Mouse (Mus musculus): Measurements from ENCODE around the gene Enam. TPM values are rescaled to one million over a fixed set of nuclear protein-coding genes. Genes with fewer than 3 reads are reported as not detected.
"Not testable (repeated sequence)": the region's sequence is repeated elsewhere in the genome, so short reads cannot be mapped to it uniquely, and the experiment has no call there.

Gene Enam
- polyA plus RNA-seq, 1 experiment from 2014 or later = not detected

DNA sequence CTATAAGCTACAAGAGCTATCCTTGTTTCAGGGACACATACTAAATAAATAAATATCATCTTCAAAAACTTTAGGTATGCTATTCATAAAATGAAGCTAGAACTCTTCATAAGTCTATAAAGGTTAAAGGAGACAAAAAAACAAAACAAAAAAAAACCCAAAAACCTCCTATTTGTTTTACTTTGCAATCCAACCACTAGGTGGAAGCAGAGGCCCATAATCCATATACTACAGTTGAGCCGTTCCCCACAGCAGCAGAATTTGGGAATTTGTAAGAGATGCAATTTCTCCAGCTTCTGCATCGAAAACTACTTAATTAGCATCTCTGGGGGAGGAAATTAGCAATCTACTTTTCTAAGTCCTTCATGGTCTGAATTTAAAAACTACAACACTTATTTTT lies 31.5 kb downstream of the Enam start:
- H3K4me2 ChIP-seq (replicated peaks; ENCODE audit: low read depth, low read length) = no peak overlapping the region
- H3K9me3 ChIP-seq (ENCODE audit: control insufficient read depth, low read length) = no peaks in the 10 kb centered on the region
- no peak for ATAC-seq (ENCODE audit: low FRiP score, low TSS enrichment)
- no peaks in the 10 kb centered on the region for H3K27me3 ChIP-seq (ENCODE audit: control insufficient read depth, insufficient read depth, low read length)
- H3K36me3 ChIP-seq (ENCODE audit: control insufficient read depth, insufficient read depth, low read length) = no peaks in the 10 kb centered on the region
- no peak overlapping the region for H3K27ac ChIP-seq (ENCODE audit: low read depth, low read length)
- no peaks in the 10 kb centered on the region for H3K4me1 ChIP-seq (ENCODE audit: control insufficient read depth, insufficient read depth, low read length)
- 4% methylated on average over 2 of the region's 2 CpGs for WGBS
- no peak overlapping the region for H3K9ac ChIP-seq (ENCODE audit: low read depth, low read length)
- H3K4me3 ChIP-seq (ENCODE audit: low read length) = no peak overlapping the region

DNA sequence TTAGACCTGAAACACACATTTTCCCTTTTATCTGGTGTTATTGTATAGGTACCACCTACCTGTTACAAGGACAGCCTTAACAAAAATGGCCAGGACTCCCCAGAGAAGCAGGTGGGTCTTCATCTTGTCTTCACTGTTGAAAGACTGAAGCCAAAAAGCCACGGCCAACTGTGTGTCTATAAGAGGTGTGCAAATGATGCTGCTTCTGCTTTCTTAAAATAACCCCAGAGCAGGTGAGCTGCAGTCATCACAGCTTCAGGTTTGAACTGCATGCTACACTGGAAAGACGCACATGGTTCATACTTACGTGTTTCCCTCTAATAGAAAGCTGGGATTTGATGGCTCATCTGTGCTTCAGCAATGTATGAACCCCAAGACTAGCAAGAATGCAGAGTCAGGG lies 39.9 kb downstream of the Enam start, which contains the start of gene Jchain:
Jchain (minus strand) TSS at position 235 of the 400 bp plus-strand sequence.
- WGBS = 89% methylated on average over 3 of the region's 3 CpGs
- no peaks in the 10 kb centered on the region for H3K9me3 ChIP-seq (ENCODE audit: control insufficient read depth, low read length)
- H3K4me3 ChIP-seq (ENCODE audit: low read length) = no peak within 1 kb of the TSS
- H3K27ac ChIP-seq (ENCODE audit: low read depth, low read length) = no peak within 1 kb of the TSS
- no peaks in the 10 kb centered on the region for H3K4me1 ChIP-seq (ENCODE audit: control insufficient read depth, insufficient read depth, low read length)
- H3K9ac ChIP-seq (ENCODE audit: low read depth, low read length) = no peak within 1 kb of the TSS
- H3K4me2 ChIP-seq (replicated peaks; ENCODE audit: low read depth, low read length) = no peak within 1 kb of the TSS
- H3K27me3 ChIP-seq (ENCODE audit: control insufficient read depth, insufficient read depth, low read length) = no peaks in the 10 kb centered on the region
- no peak for ATAC-seq (ENCODE audit: low FRiP score, low TSS enrichment)
- no peaks in the 10 kb centered on the region for H3K36me3 ChIP-seq (ENCODE audit: control insufficient read depth, insufficient read depth, low read length)

DNA sequence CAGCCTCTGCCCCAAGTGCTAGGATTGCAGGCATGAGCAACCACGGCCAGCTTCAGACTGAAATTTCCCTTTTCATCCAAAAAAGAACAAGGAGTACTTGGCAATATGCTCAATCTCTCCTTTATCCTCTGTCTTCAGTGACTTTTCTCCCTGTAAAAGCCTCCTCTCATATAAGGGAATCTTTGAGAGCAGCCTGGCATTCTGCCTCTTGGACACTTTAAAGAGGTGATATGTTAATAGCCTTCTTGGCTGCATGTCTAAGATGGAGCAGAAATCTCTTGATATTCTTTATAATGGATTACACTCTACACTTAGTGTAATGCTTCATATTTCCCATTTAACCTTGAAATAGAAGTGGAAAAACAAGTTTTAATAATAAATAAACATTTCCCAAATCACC lies 43.1 kb downstream of the Enam start:
- H3K9ac ChIP-seq (ENCODE audit: low read depth, low read length) = no peak overlapping the region
- 76% methylated on average over 1 of the region's 1 CpGs for whole genome bisulfite sequencing
- H3K4me1 ChIP-seq (ENCODE audit: control insufficient read depth, insufficient read depth, low read length) = no peaks in the 10 kb centered on the region
- no peak overlapping the region for H3K4me2 ChIP-seq (replicated peaks; ENCODE audit: low read depth, low read length)
- H3K36me3 ChIP-seq (ENCODE audit: control insufficient read depth, insufficient read depth, low read length) = no peaks in the 10 kb centered on the region
- ATAC-seq (ENCODE audit: low FRiP score, low TSS enrichment) = no peak
- H3K27ac ChIP-seq (ENCODE audit: low read depth, low read length) = no peak overlapping the region
- no peaks in the 10 kb centered on the region for H3K27me3 ChIP-seq (ENCODE audit: control insufficient read depth, insufficient read depth, low read length)
- no peaks in the 10 kb centered on the region for H3K9me3 ChIP-seq (ENCODE audit: control insufficient read depth, low read length)
- no peak overlapping the region for H3K4me3 ChIP-seq (ENCODE audit: low read length)

DNA sequence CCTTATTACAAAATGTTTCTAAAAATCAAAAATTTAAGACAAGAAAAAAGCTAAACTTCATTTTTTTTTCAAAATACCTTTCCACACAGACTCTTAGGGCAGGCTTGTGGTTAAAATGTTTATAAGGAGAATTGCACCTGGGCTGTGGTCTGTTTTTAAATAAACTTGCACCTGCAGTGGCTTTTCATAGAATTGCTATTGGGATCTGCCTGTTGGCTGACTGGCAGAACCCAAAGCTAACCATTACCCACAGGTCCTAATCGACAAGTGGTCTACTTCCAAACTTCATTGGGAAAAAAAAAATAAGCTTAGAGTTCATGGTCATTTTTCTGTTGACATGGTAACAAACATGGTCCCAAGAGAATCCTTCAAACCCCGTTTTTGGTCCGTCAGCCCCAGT lies 46.9 kb downstream of the Enam start:
- Histone ChIP-seq H3K9me3 (ENCODE audit: control insufficient read depth, low read length) (no peaks in the 10 kb centered on the region), H3K4me1 (ENCODE audit: control insufficient read depth, insufficient read depth, low read length) (no peaks in the 10 kb centered on the region), H3K27me3 (ENCODE audit: control insufficient read depth, insufficient read depth, low read length) (no peaks in the 10 kb centered on the region), H3K4me3 (ENCODE audit: low read length) (no peak overlapping the region), H3K9ac (ENCODE audit: low read depth, low read length) (no peak overlapping the region), H3K4me2 (replicated peaks; ENCODE audit: low read depth, low read length) (no peak overlapping the region), H3K27ac (ENCODE audit: low read depth, low read length) (no peak overlapping the region), H3K36me3 (ENCODE audit: control insufficient read depth, insufficient read depth, low read length) (no peaks in the 10 kb centered on the region)
- ATAC-seq (ENCODE audit: low FRiP score, low TSS enrichment) = no peak
- 69% methylated on average over 3 of the region's 3 CpGs for WGBS

DNA sequence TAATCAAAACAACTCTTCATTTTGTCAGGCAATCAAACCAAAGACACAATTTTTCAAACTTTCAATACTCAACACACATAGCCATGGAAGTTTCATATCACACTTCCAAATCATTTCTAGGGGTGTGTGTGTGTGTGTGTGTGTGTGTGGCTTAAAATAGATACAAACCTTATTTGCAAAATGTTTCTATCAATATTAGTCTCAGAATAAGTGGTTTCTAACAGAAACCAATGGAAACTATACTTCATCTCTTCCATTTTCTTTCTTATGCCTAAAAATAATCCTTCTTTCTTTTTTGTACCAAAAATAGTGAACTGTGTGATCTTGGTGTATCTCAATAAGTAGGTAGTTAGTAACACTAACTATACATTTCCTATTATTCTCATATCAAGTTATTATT lies 53.1 kb downstream of the Enam start:
- ATAC-seq (ENCODE audit: low FRiP score, low TSS enrichment) = no peak
- H3K27me3 ChIP-seq (ENCODE audit: control insufficient read depth, insufficient read depth, low read length) = no peaks in the 10 kb centered on the region
- no peak overlapping the region for H3K4me3 ChIP-seq (ENCODE audit: low read length)
- H3K9ac ChIP-seq (ENCODE audit: low read depth, low read length) = no peak overlapping the region
- H3K27ac ChIP-seq (ENCODE audit: low read depth, low read length) = no peak overlapping the region
- no peaks in the 10 kb centered on the region for H3K36me3 ChIP-seq (ENCODE audit: control insufficient read depth, insufficient read depth, low read length)
- no peaks in the 10 kb centered on the region for H3K9me3 ChIP-seq (ENCODE audit: control insufficient read depth, low read length)
- no peak overlapping the region for H3K4me2 ChIP-seq (replicated peaks; ENCODE audit: low read depth, low read length)
- H3K4me1 ChIP-seq (ENCODE audit: control insufficient read depth, insufficient read depth, low read length) = no peaks in the 10 kb centered on the region

DNA sequence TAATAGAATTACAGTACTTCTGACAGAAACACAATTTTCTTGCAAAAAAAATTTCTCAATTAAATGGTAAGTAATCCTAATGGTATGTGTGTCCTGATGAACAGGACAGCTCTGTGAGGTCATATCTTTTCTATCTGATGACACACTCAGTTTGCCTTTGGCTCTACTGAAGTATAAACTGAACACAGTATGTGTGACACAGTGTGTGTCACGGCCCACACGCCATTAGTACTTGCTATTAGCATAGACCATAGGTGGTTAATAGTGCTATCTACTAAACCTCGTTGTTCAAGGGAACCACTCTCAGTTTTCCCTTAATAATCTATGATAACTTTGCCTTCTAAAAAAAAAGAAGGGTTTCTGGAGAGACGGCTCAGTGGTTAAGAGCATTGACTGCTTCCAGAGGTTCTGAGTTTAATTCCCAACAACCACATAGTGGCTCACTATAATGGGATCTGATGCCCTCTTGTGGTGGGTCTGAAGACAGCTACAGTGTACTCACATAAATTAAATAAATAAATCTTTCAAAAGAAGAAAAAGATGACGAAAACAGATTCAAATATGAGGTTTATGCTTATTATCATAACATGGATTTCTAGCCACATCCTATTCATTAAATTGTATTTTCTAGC lies 55.0 kb downstream of the Enam start:
- 58% methylated on average over 5 of the region's 5 CpGs for WGBS
- Histone ChIP-seq H3K27me3 (ENCODE audit: control insufficient read depth, insufficient read depth, low read length) (no peaks in the 10 kb centered on the region), H3K4me2 (replicated peaks; ENCODE audit: low read depth, low read length) (no peak overlapping the region), H3K9me3 (ENCODE audit: control insufficient read depth, low read length) (no peaks in the 10 kb centered on the region), H3K27ac (ENCODE audit: low read depth, low read length) (no peak overlapping the region), H3K9ac (ENCODE audit: low read depth, low read length) (no peak overlapping the region), H3K36me3 (ENCODE audit: control insufficient read depth, insufficient read depth, low read length) (no peaks in the 10 kb centered on the region), H3K4me3 (ENCODE audit: low read length) (no peak overlapping the region), H3K4me1 (ENCODE audit: control insufficient read depth, insufficient read depth, low read length) (no peaks in the 10 kb centered on the region)
- ATAC-seq (ENCODE audit: low FRiP score, low TSS enrichment) = peak; percentile 75; the same call in 1 of the 2 replicates

DNA sequence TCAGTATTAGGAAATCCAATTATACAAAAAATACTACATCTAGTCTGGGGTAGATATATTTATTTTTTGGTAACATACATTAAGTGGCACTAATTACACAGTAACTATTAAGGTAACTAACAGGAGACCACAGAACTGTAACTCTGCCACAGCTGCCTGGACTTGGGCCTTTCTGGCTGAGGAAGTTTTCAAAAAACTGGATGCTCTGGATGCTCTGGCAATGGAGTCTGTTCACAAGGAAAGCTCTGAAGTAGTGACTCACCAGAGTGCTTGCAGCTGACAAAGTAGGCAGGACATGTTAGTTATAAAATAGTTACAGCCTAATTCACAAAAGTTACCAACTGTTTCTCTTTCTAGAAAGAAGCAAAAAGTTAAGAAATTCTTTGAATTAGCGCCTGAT lies 56.6 kb downstream of the Enam start:
- not testable (repeated sequence) for H3K9me3 ChIP-seq (ENCODE audit: control insufficient read depth, low read length); ATAC-seq (ENCODE audit: low FRiP score, low TSS enrichment); H3K4me3 ChIP-seq (ENCODE audit: low read length); H3K36me3 ChIP-seq (ENCODE audit: control insufficient read depth, insufficient read depth, low read length); H3K27me3 ChIP-seq (ENCODE audit: control insufficient read depth, insufficient read depth, low read length); H3K4me1 ChIP-seq (ENCODE audit: control insufficient read depth, insufficient read depth, low read length); H3K27ac ChIP-seq (ENCODE audit: low read depth, low read length); H3K4me2 ChIP-seq (replicated peaks; ENCODE audit: low read depth, low read length); H3K9ac ChIP-seq (ENCODE audit: low read depth, low read length)
- WGBS = 92% methylated on average over 1 of the region's 1 CpGs

DNA sequence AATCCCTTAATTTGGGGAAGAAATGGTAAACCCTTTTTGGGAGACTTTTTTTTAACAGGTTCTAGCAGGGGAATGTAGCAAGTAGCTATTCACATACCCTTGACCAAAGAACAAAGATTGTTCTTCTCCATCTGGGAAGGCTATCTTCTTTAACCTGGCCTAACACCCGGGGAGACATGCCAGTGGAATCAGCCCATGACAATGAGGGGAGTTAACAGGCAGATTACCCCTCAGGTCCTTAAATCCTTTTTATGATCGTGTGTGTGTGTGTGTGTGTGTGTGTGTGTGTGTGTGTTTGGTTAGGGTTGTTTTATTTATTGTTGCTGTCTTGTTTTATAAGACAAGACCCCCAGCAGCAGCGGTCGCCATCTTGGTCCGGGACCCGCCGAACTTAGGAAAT lies 57.8 kb downstream of the Enam start:
- H3K27ac ChIP-seq (ENCODE audit: low read depth, low read length) = no peak overlapping the region
- WGBS = 85% methylated on average over 7 of the region's 7 CpGs
- ATAC-seq (ENCODE audit: low FRiP score, low TSS enrichment) = no peak
- no peaks in the 10 kb centered on the region for H3K27me3 ChIP-seq (ENCODE audit: control insufficient read depth, insufficient read depth, low read length)
- no peak overlapping the region for H3K9ac ChIP-seq (ENCODE audit: low read depth, low read length)
- H3K4me2 ChIP-seq (replicated peaks; ENCODE audit: low read depth, low read length) = no peak overlapping the region
- no peak overlapping the region for H3K4me3 ChIP-seq (ENCODE audit: low read length)
- no peaks in the 10 kb centered on the region for H3K36me3 ChIP-seq (ENCODE audit: control insufficient read depth, insufficient read depth, low read length)
- H3K4me1 ChIP-seq (ENCODE audit: control insufficient read depth, insufficient read depth, low read length) = no peaks in the 10 kb centered on the region
- H3K9me3 ChIP-seq (ENCODE audit: control insufficient read depth, low read length) = no peaks in the 10 kb centered on the region

DNA sequence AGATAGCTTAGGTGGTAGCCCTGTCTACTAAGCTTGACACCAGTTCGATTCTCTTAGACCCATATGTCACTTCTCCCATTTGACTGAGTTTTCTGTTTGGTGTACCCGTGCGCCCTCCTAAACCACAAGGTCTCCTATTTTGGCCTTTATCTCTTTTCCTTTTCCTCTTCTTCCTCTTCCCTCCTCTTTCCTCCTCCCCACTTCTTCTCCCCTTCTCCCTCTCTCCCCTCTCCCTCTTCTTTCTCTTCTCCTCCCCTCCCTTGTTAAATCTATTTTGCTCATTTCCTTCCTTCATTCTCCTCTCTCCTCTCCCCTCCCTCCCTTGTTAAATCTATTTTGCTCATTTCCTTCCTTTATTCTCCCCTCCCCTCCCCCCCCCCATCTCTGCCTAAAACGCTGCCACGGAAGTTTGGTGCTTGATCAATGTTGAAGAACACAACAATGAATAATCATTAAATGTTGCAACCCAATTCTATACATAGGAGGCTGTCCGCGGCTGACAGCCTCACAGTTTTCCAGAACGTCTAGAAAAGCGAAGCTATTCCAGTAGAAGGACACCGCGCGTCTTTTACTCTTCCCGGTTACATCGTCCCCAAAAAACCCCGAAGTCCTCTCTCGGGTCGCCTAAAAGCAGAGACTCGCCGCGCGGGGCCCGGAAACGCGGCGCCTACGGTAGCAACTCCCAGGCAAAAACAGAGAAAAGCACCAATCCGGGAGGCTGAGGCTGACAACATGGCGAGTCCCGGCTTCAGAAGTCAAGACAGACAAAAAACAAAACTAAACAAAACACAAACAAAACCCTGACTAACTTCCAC lies 65.7 kb downstream of the Enam start:
- Histone ChIP-seq H3K36me3 (ENCODE audit: control insufficient read depth, insufficient read depth, low read length) (no peaks in the 10 kb centered on the region), H3K9ac (ENCODE audit: low read depth, low read length) (peak overlapping the region; percentile 64), H3K27ac (ENCODE audit: low read depth, low read length) (peak overlapping the region; percentile 94), H3K4me2 (replicated peaks; ENCODE audit: low read depth, low read length) (peak overlapping the region; percentile 66), H3K4me1 (ENCODE audit: control insufficient read depth, insufficient read depth, low read length) (peaks cover 11% of the 10 kb centered on the region; the same call in 1 of the 2 replicates), H3K27me3 (ENCODE audit: control insufficient read depth, insufficient read depth, low read length) (no peaks in the 10 kb centered on the region), H3K4me3 (ENCODE audit: low read length) (peak overlapping the region; percentile 90), H3K9me3 (ENCODE audit: control insufficient read depth, low read length) (no peaks in the 10 kb centered on the region)
- peak; percentile 74 for ATAC-seq (ENCODE audit: low FRiP score, low TSS enrichment)
- 7% methylated on average over 29 of the region's 29 CpGs for WGBS

Data from kidney, embryonic 14.5 days (tissue).